Mouse (Mus musculus): ENCODE results near the gene Adar. TPM values are rescaled to one million over a fixed set of nuclear protein-coding genes. Genes with fewer than 3 reads are reported as not detected.

The Adar gene
- total and polyA plus RNA-seq, 3 experiments: 11.5 to 33.1 (median 20.4) TPM

- no peak for DNase-seq (ENCODE audit: extremely low read depth)
- Histone ChIP-seq H3K79me2 (replicated peaks; ENCODE audit: control insufficient read depth, extremely low read depth, insufficient read depth, poor library complexity, severe bottlenecking) (no peaks in the 10 kb centered on the region), H3K4me2 (ENCODE audit: insufficient read depth, low read depth, poor library complexity, severe bottlenecking) (no peak overlapping the region), H3K9me3 (replicated peaks; ENCODE audit: low read length) (no peaks in the 10 kb centered on the region), H3K27me3 (replicated peaks) (no peaks in the 10 kb centered on the region), H3K36me3 (replicated peaks in 1 of 2; ENCODE audit: control insufficient read depth in 1 of 2, insufficient read depth in 1 of 2, low read length in 1 of 2) (no peaks in the 10 kb centered on the region), H3K4me1 (ENCODE audit: control insufficient read depth in 1 of 2, insufficient read depth in 2 of 2) (peaks cover 13 to 33% of the 10 kb centered on the region in 2 experiments), H3K27ac (ENCODE audit: insufficient read depth, low read depth) (no peak overlapping the region), H3K4me3 (replicated peaks in 1 of 3; ENCODE audit: low read depth in 2 of 3, low read length in 2 of 3, poor library complexity in 1 of 3) (no peak overlapping the region), H3K9ac (ENCODE audit: insufficient read depth, low read depth) (no peak overlapping the region)
- dilution Hi-C loops (cut with MboI; ENCODE audit: extremely low pct_ligation_motif_present, extremely low pct_unique_long_range_greater_than_20kb, low sequenced_read_pairs) (no loop called here), in situ Hi-C loops (cut with MboI; ENCODE audit: low pct_ligation_motif_present, low pct_unique_long_range_greater_than_20kb, low sequenced_read_pairs) (no loop called here)
- TF ChIP-seq ZNF384 (IDR thresholded peaks at IDR 0.05; ENCODE audit: low read depth, low read length): no peak
- no peak for TF ChIP-seq JUND (conservative IDR thresholded peaks at IDR 0.05; ENCODE audit: low read depth, low read length)
- no peak for TF ChIP-seq MXI1 (IDR thresholded peaks at IDR 0.05; ENCODE audit: low read depth, low read length)
- no peak for TF ChIP-seq JUN (IDR thresholded peaks at IDR 0.05; ENCODE audit: insufficient read depth, low read depth, low read length)
- no peak for TF ChIP-seq TBP (conservative IDR thresholded peaks at IDR 0.05; ENCODE audit: low read depth, low read length)
- no peak for TF ChIP-seq POLR2AphosphoS2 (IDR thresholded peaks at IDR 0.05; ENCODE audit: low read depth, low read length)
- no peak for TF ChIP-seq POLR2A (IDR thresholded peaks at IDR 0.05; ENCODE audit: low read depth, low read length)
- no peak for TF ChIP-seq CTCF (conservative IDR thresholded peaks at IDR 0.05 in 1 of 2, IDR thresholded peaks at IDR 0.05 in 1 of 2; ENCODE audit: low read depth in 2 of 2, low read length in 2 of 2)
- no peak for TF ChIP-seq ZKSCAN1 (IDR thresholded peaks at IDR 0.05; ENCODE audit: borderline replicate concordance, low read depth, low read length)
- TF ChIP-seq NRF1 (IDR thresholded peaks at IDR 0.05; ENCODE audit: low read depth, low read length): no peak
- no peak for TF ChIP-seq IRF4 (IDR thresholded peaks at IDR 0.05; ENCODE audit: low read depth, low read length)
- TF ChIP-seq ZC3H11A (IDR thresholded peaks at IDR 0.05; ENCODE audit: low read depth, low read length): no peak
- no peak for TF ChIP-seq GABPA (IDR thresholded peaks at IDR 0.05; ENCODE audit: insufficient replicate concordance, low read depth, low read length)
Observed at GRCm38 (mm10) chr3:89802876-89803275, 88.1 kb downstream of the Adar start.

Other genes with a start within 250 kb of the Adar start
- gene Kcnn3, start 194.9 kb upstream of the Adar start, total RNA-seq (2012; rRNA removed): not detected in 2 replicates
- gene Kcnn3, start 194.9 kb upstream of the Adar start, total RNA-seq (2014; rRNA removed): not detected in 2 replicates
- 0.06 TPM in 1 of 2 replicates, not detected in the other for gene Kcnn3, start 194.9 kb upstream of the Adar start, polyA plus RNA-seq (2012; ENCODE audit: insufficient read length, low read depth)
- 0.59 and 0.63 TPM in 2 replicates for gene Chrnb2, start 49.6 kb downstream of the Adar start, total RNA-seq (2012; rRNA removed)
- gene Chrnb2, start 49.6 kb downstream of the Adar start, total RNA-seq (2014; rRNA removed): 0.19 and 0.39 TPM in 2 replicates
- gene Chrnb2, start 49.6 kb downstream of the Adar start, polyA plus RNA-seq (2012; ENCODE audit: insufficient read length, low read depth): 1.3 TPM in 2 replicates
- 35.4 and 44.5 TPM in 2 replicates for gene Ube2q1, start 58.6 kb downstream of the Adar start, total RNA-seq (2012; rRNA removed)
- 59.4 and 61.7 TPM in 2 replicates for gene Ube2q1, start 58.6 kb downstream of the Adar start, total RNA-seq (2014; rRNA removed)
- 88.8 and 99.1 TPM in 2 replicates for gene Ube2q1, start 58.6 kb downstream of the Adar start, polyA plus RNA-seq (2012; ENCODE audit: insufficient read length, low read depth)
- not detected in 2 replicates for gene She, start 116.3 kb downstream of the Adar start, total RNA-seq (2012; rRNA removed)
- not detected in 2 replicates for gene She, start 116.3 kb downstream of the Adar start, total RNA-seq (2014; rRNA removed)
- gene She, start 116.3 kb downstream of the Adar start, polyA plus RNA-seq (2012; ENCODE audit: insufficient read length, low read depth): not detected in 2 replicates
- gene Il6ra, start 198.2 kb downstream of the Adar start, total RNA-seq (2012; rRNA removed): 1.4 and 2.2 TPM in 2 replicates
- 1.4 and 1.6 TPM in 2 replicates for gene Il6ra, start 198.2 kb downstream of the Adar start, total RNA-seq (2014; rRNA removed)
- gene Il6ra, start 198.2 kb downstream of the Adar start, polyA plus RNA-seq (2012; ENCODE audit: insufficient read length, low read depth): 4.4 and 4.8 TPM in 2 replicates
- gene Atp8b2, start 248.5 kb downstream of the Adar start, total RNA-seq (2012; rRNA removed): 35.8 and 51.8 TPM in 2 replicates
- 33.2 and 34.2 TPM in 2 replicates for gene Atp8b2, start 248.5 kb downstream of the Adar start, total RNA-seq (2014; rRNA removed)
- gene Atp8b2, start 248.5 kb downstream of the Adar start, polyA plus RNA-seq (2012; ENCODE audit: insufficient read length, low read depth): 31.3 and 44.4 TPM in 2 replicates